Mouse (Mus musculus) spleen, adult 2 months (tissue): ENCODE data around the gene Adh5. TPM values are rescaled to one million over a fixed set of nuclear protein-coding genes. Genes with fewer than 3 reads are reported as not detected.

Experiments used
- DNase-seq, 2 experiments: peaks; one replicate each; pipeline versions ENCODE4 v3.0.0 to v3.0.0-alpha.2; 2012 to 2021; ENCODE audit warnings: low spot score in 2 of 2, low read depth in 1 of 2
- H3K27ac ChIP-seq: fragments of 200-500 bp; 2 replicates; pipeline ENCODE4 v1.5.1; 2012; ENCODE audit warnings: low read length, inconsistent platforms; ENCODE audit not compliant: insufficient read depth
- H3K27me3 ChIP-seq: fragments of 200-500 bp; 2 replicates; pipeline ENCODE4 v1.6.1; 2012; ENCODE audit warnings: mild to moderate bottlenecking, moderate library complexity, low read length, inconsistent platforms; ENCODE audit not compliant: control insufficient read depth, insufficient read depth
- H3K36me3 ChIP-seq: fragments of 200-500 bp; 2 replicates; pipeline ENCODE4 v1.6.1; 2012; ENCODE audit warnings: mild to moderate bottlenecking, low read length, inconsistent platforms; ENCODE audit not compliant: control insufficient read depth, insufficient read depth
- H3K4me1 ChIP-seq: fragments of 200-500 bp; 2 replicates; pipeline ENCODE4 v1.6.1; 2011; ENCODE audit warnings: inconsistent platforms; ENCODE audit not compliant: control insufficient read depth, insufficient read depth, insufficient read length
- H3K4me3 ChIP-seq: fragments of 200-500 bp; 2 replicates; pipeline ENCODE4 v1.5.1; 2011; ENCODE audit warnings: mild to moderate bottlenecking, inconsistent platforms; ENCODE audit not compliant: insufficient read depth, insufficient read length; ENCODE audit errors: extremely low read depth
- CTCF ChIP-seq: fragments of 200-500 bp; IDR thresholded peaks from 2 replicates; pipeline ENCODE4 v1.5.1; 2011; ENCODE audit warnings: mild to moderate bottlenecking, inconsistent platforms; ENCODE audit not compliant: insufficient read depth, insufficient read length, insufficient replicate concordance; ENCODE audit errors: extremely low read depth
- POLR2A ChIP-seq: fragments of 200-500 bp; IDR thresholded peaks from 2 replicates; pipeline ENCODE4 v1.6.1; 2011; ENCODE audit warnings: low read depth, low read length, inconsistent platforms
- WGBS: fragments of 180-500 bp; shearing (Covaris S2); methylation state at CpG from one replicate; pipeline ENCODE4 v1.1.7; 2018; 5-methylcytosine and 5-hydroxymethylcytosine counted together
- polyA plus RNA-seq: library from polyadenylated mRNA; depleted of rRNA; stranded (reverse); fragments of >200 nt; gene quantifications from 2 replicates; pipeline ENCODE4 v1.2.3, GENCODE M21; 2012

Gene Adh5
- polyA plus RNA-seq, 1 experiment = 15.1 TPM

DNA sequence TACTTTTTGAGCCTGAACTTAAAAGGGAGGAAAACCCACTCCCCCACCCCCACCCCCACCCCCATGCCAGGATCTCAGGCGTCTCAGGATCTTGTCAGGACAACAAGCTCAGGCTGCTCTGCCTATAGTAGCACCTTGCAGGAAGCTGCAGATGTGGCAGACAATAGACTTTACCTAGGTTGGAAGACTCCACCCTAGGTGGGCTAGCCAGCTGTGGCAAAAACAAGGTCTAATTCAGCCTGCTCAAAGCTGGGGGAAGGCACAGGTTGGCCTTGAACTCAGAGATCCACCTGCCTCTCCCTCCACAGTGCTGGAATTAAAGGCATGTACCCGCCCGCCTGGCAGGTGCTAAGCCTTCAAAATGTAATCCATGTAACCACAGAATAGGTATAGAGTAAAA is 4.2 kb upstream of the Adh5 start:
- Histone ChIP-seq H3K4me1 (no peaks in the 10 kb centered on the region), H3K27ac (no peak overlapping the region), H3K4me3 (no peak overlapping the region), H3K36me3 (no peaks in the 10 kb centered on the region), H3K27me3 (no peaks in the 10 kb centered on the region)
- no peak for DNase-seq
- TF ChIP-seq CTCF = no peak
- no peak for TF ChIP-seq POLR2A
- WGBS = 76% methylated on average over 3 of the region's 3 CpGs

DNA sequence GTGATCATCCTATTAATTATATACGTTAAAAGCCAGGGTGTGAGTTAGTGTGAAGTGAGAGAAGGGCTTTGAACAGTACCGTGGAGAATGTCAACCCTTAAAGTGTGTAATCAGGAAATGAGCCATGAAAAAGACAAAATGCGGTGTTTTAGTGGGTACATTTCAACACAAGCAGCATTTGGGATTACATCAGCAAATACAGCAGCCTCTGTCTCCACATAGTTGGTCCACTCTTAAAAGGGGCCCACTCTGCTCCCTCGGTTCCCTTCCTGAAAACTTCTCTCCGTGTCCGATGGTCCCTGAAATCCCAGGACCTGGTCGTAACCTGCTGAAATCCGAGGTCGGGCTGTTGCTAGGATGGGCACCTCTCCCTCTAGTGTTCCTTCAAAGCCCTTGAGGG is 690 bp upstream of the Adh5 start:
- no peak for DNase-seq
- H3K27me3 ChIP-seq = no peaks in the 10 kb centered on the region
- peaks cover 3% of the 10 kb centered on the region; the same call in 1 of the 2 replicates for H3K36me3 ChIP-seq
- 2% methylated on average over 9 of the region's 9 CpGs for WGBS
- peak overlapping the region; percentile 46 for H3K27ac ChIP-seq
- peaks cover 3% of the 10 kb centered on the region; the same call in 1 of the 2 replicates for H3K4me1 ChIP-seq
- TF ChIP-seq POLR2A = no peak
- no peak for TF ChIP-seq CTCF
- peak overlapping the region; percentile 68 for H3K4me3 ChIP-seq

- H3K36me3 ChIP-seq = peaks cover 4% of the 10 kb centered on the region; the same call in 1 of the 2 replicates
- TF ChIP-seq CTCF (no peak), POLR2A (no peak)
- no peak for DNase-seq
- H3K27me3 ChIP-seq = no peaks in the 10 kb centered on the region
- H3K27ac ChIP-seq = peak overlapping the region; percentile 67
- 3% methylated on average over 9 of the region's 9 CpGs for WGBS
- H3K4me1 ChIP-seq = peaks cover 3% of the 10 kb centered on the region; the same call in 1 of the 2 replicates
- peak overlapping the region; percentile 71 for H3K4me3 ChIP-seq
Measured at GRCm38 (mm10) chr3:138443465-138443771, 525 bp downstream of the Adh5 start.

DNA sequence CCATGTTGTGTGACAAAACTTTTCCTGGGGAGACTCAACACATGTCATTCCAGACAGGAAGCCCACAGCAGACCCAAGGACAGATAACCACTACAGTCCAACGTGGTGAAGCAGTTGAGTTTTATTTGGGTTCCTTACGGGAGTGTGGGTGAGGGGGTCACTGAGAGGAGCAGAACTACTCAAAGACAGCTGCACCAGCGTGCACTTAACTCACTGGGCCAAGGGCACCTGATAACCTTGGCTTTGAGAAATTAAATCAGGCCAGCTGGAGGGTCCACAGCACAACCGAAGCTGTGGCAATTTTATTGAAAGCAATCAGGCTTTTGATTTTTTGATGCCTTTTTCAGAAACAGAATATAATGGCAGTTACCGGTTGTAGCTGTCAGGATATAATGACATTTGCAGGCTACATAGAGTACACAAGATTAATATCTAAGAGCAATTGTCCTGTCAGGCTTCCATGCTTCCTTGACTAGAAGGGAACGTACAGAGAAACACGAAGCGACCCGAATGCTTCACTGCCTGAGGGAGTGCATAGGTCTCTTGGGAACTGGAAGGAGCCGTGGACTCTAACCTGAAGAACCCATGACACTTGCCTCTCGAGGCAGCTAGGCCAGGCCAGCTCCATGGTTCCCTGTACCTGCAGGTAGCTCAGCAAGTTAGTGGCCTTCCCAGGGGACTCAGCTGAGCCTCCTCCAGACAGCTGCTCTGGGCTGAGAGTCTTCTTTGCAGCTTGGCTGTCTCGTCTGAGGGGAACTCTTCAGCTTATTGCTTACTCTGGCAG is 5.4 kb downstream of the Adh5 start:
- DNase-seq = no peak
- Histone ChIP-seq H3K27ac (no peak overlapping the region), H3K4me1 (peaks cover 3% of the 10 kb centered on the region; the same call in 1 of the 2 replicates), H3K27me3 (no peaks in the 10 kb centered on the region), H3K36me3 (peaks cover 29% of the 10 kb centered on the region), H3K4me3 (no peak overlapping the region)
- 86% methylated on average over 12 of the region's 12 CpGs for WGBS
- TF ChIP-seq POLR2A (no peak), CTCF (no peak)

- Histone ChIP-seq H3K36me3 (peaks cover 38% of the 10 kb centered on the region), H3K4me1 (no peaks in the 10 kb centered on the region), H3K27me3 (no peaks in the 10 kb centered on the region), H3K4me3 (no peak overlapping the region), H3K27ac (no peak overlapping the region)
- no peak for DNase-seq
- WGBS = 95% methylated on average over 10 of the region's 10 CpGs
- no peak for TF ChIP-seq POLR2A
- no peak for TF ChIP-seq CTCF
Measured at GRCm38 (mm10) chr3:138452169-138452568, 9.3 kb downstream of the Adh5 start.

GRCm38 (mm10) chr3:138454234-138454633 is 11.3 kb downstream of the Adh5 start:
- H3K4me3 ChIP-seq = no peak overlapping the region
- WGBS = 96% methylated on average over 1 of the region's 1 CpGs
- no peaks in the 10 kb centered on the region for H3K4me1 ChIP-seq
- H3K27ac ChIP-seq = no peak overlapping the region
- TF ChIP-seq CTCF (no peak), POLR2A (no peak)
- no peaks in the 10 kb centered on the region for H3K27me3 ChIP-seq
- peaks cover 42% of the 10 kb centered on the region for H3K36me3 ChIP-seq
- DNase-seq = no peak

GRCm38 (mm10) chr3:138454711-138455435 is 12.0 kb downstream of the Adh5 start:
- Histone ChIP-seq H3K36me3 (peaks cover 44% of the 10 kb centered on the region), H3K27me3 (no peaks in the 10 kb centered on the region), H3K4me1 (no peaks in the 10 kb centered on the region), H3K27ac (no peak overlapping the region), H3K4me3 (no peak overlapping the region)
- no peak for DNase-seq
- WGBS = 91% methylated on average over 13 of the region's 13 CpGs
- TF ChIP-seq CTCF = no peak
- TF ChIP-seq POLR2A = no peak
